Mouse (Mus musculus) brain, adult 2 months (tissue): Measurements from ENCODE around the gene Gcdh.
"Not testable (repeated sequence)": the region's sequence is repeated elsewhere in the genome, so short reads cannot be mapped to it uniquely, and the experiment has no call there.

Experiments
- DNase-seq: peaks from one replicate; pipeline ENCODE4 v3.0.0; 2011; ENCODE audit warnings: low read depth, low spot score

Gcdh gene

GRCm38 (mm10) chr8:84910551-84910950, 16.8 kb upstream of the Gcdh start:
- DNase-seq, result peak; percentile 93

GRCm38 (mm10) chr8:84909949-84910348, 16.2 kb upstream of the Gcdh start:
- DNase-seq, result no peak

GRCm38 (mm10) chr8:84909162-84909767, 15.5 kb upstream of the Gcdh start:
- DNase-seq, result no peak

GRCm38 (mm10) chr8:84908421-84909161, 14.9 kb upstream of the Gcdh start, which contains the start of gene Dnase2a:
Gene Dnase2a, plus strand, starts transcription at chr8:84908560.
- peak; percentile 94 for DNase-seq

- DNase-seq, result not testable (repeated sequence)
Observed at GRCm38 (mm10) chr8:84907979-84908378, 14.3 kb upstream of the Gcdh start.

GRCm38 (mm10) chr8:84907493-84907892, 13.8 kb upstream of the Gcdh start:
- DNase-seq, result no peak

GRCm38 (mm10) chr8:84907037-84907436, 13.3 kb upstream of the Gcdh start:
- DNase-seq, result no peak

- DNase-seq, result no peak
Observed at GRCm38 (mm10) chr8:84904351-84904750, 10.6 kb upstream of the Gcdh start.

GRCm38 (mm10) chr8:84902920-84903661, 9.4 kb upstream of the Gcdh start:
- DNase-seq, result peak; percentile 95

- no peak for DNase-seq
Observed at GRCm38 (mm10) chr8:84902367-84902919, 8.7 kb upstream of the Gcdh start.

GRCm38 (mm10) chr8:84901752-84902151, 8.0 kb upstream of the Gcdh start, which contains the start of gene Klf1:
Gene Klf1, plus strand, starts transcription at chr8:84901928.
- no peak for DNase-seq

- no peak for DNase-seq
Observed at GRCm38 (mm10) chr8:84901071-84901470, 7.3 kb upstream of the Gcdh start.

GRCm38 (mm10) chr8:84895963-84896362, 2.2 kb upstream of the Gcdh start:
- no peak for DNase-seq

- no peak for DNase-seq
Observed at GRCm38 (mm10) chr8:84892993-84893708, 570 bp downstream of the Gcdh start.

- DNase-seq, result no peak
Observed at GRCm38 (mm10) chr8:84889141-84889540, 4.6 kb downstream of the Gcdh start.

- no peak for DNase-seq
Observed at GRCm38 (mm10) chr8:84888280-84888679, 5.4 kb downstream of the Gcdh start.

- no peak for DNase-seq
Observed at GRCm38 (mm10) chr8:84884728-84885127, 9.0 kb downstream of the Gcdh start.

GRCm38 (mm10) chr8:84878915-84879314, 14.8 kb downstream of the Gcdh start:
- DNase-seq, result no peak

GRCm38 (mm10) chr8:84877297-84878035, 16.3 kb downstream of the Gcdh start:
- peak; percentile 84 for DNase-seq

GRCm38 (mm10) chr8:84874339-84874738, 19.4 kb downstream of the Gcdh start:
- DNase-seq, result no peak

- no peak for DNase-seq
Observed at GRCm38 (mm10) chr8:84873016-84873415, 20.7 kb downstream of the Gcdh start.
